Mouse (Mus musculus): ENCODE measurements around the gene Tbc1d24. TPM values are rescaled to one million over a fixed set of nuclear protein-coding genes. Genes with fewer than 3 reads are reported as not detected.
"Not testable (repeated sequence)": the region's sequence is repeated elsewhere in the genome, so short reads cannot be mapped to it uniquely, and the experiment has no call there.

The Tbc1d24 gene
- total and polyA plus RNA-seq, 3 experiments, result 10.3 to 11.3 (median 11.0) TPM

GRCm38 (mm10) chr17:24134062-24134461 lies 71.3 kb downstream of the Tbc1d24 start:
- intact Hi-C loops (cut with DNase I), result no loop called here
- Histone ChIP-seq H3K4me1 (ENCODE audit: control insufficient read depth, insufficient read depth, low read length) (peaks cover 10% of the 10 kb centered on the region), H3K36me3 (ENCODE audit: control insufficient read depth, insufficient read depth, low read length) (no peaks in the 10 kb centered on the region; the same call in 1 of the 2 replicates), H3K27me3 (ENCODE audit: control insufficient read depth, insufficient read depth, low read length) (no peaks in the 10 kb centered on the region), H3K79me2 (replicated peaks; ENCODE audit: control insufficient read depth, insufficient read depth, low read length) (peaks cover 19% of the 10 kb centered on the region), H3K4me3 (no peak overlapping the region), H3K27ac (no peak overlapping the region), H3K9ac (ENCODE audit: low read depth, low read length) (no peak overlapping the region)
- TF ChIP-seq EP300 (IDR thresholded peaks at IDR 0.05; ENCODE audit: insufficient read depth, low read depth, low read length), result no peak
- no peak for TF ChIP-seq CTCF (IDR thresholded peaks at IDR 0.05)
- TF ChIP-seq POLR2A (IDR thresholded peaks at IDR 0.05; ENCODE audit: insufficient read depth, low read depth, low read length), result no peak
- no peak for DNase-seq

GRCm38 (mm10) chr17:24132919-24133318 lies 72.4 kb downstream of the Tbc1d24 start:
- H3K27me3 ChIP-seq (ENCODE audit: control insufficient read depth, insufficient read depth, low read length); H3K9ac ChIP-seq (ENCODE audit: low read depth, low read length); DNase-seq; H3K36me3 ChIP-seq (ENCODE audit: control insufficient read depth, insufficient read depth, low read length); H3K27ac ChIP-seq; intact Hi-C loops (cut with DNase I); H3K4me1 ChIP-seq (ENCODE audit: control insufficient read depth, insufficient read depth, low read length); H3K4me3 ChIP-seq: not testable (repeated sequence)
- WGBS, result 91% methylated on average over 4 of the region's 4 CpGs
- peaks cover 16% of the 10 kb centered on the region for H3K79me2 ChIP-seq (replicated peaks; ENCODE audit: control insufficient read depth, insufficient read depth, low read length)
- TF ChIP-seq CTCF (IDR thresholded peaks at IDR 0.05), result peak; percentile 53

- peaks cover 12% of the 10 kb centered on the region for H3K79me2 ChIP-seq (replicated peaks; ENCODE audit: control insufficient read depth, insufficient read depth, low read length)
- WGBS, result 95% methylated on average over 3 of the region's 3 CpGs
- H3K27ac ChIP-seq, result no peak overlapping the region
- H3K4me1 ChIP-seq (ENCODE audit: control insufficient read depth, insufficient read depth, low read length), result peaks cover 7% of the 10 kb centered on the region
- no peak overlapping the region for H3K4me3 ChIP-seq
- no peaks in the 10 kb centered on the region for H3K27me3 ChIP-seq (ENCODE audit: control insufficient read depth, insufficient read depth, low read length)
- H3K36me3 ChIP-seq (ENCODE audit: control insufficient read depth, insufficient read depth, low read length), result peaks cover 8% of the 10 kb centered on the region
- H3K9ac ChIP-seq (ENCODE audit: low read depth, low read length), result no peak overlapping the region
- intact Hi-C loops (cut with DNase I), result no loop called here
- TF ChIP-seq CTCF (IDR thresholded peaks at IDR 0.05) (no peak), EP300 (IDR thresholded peaks at IDR 0.05; ENCODE audit: insufficient read depth, low read depth, low read length) (no peak), POLR2A (IDR thresholded peaks at IDR 0.05; ENCODE audit: insufficient read depth, low read depth, low read length) (no peak)
- DNase-seq, result no peak
Measured at GRCm38 (mm10) chr17:24131570-24131969, 73.8 kb downstream of the Tbc1d24 start.

- H3K27me3 ChIP-seq (ENCODE audit: control insufficient read depth, insufficient read depth, low read length); DNase-seq; H3K4me3 ChIP-seq; H3K9ac ChIP-seq (ENCODE audit: low read depth, low read length); intact Hi-C loops (cut with DNase I); H3K36me3 ChIP-seq (ENCODE audit: control insufficient read depth, insufficient read depth, low read length); H3K27ac ChIP-seq; H3K4me1 ChIP-seq (ENCODE audit: control insufficient read depth, insufficient read depth, low read length): not testable (repeated sequence)
- H3K79me2 ChIP-seq (replicated peaks; ENCODE audit: control insufficient read depth, insufficient read depth, low read length), result peaks cover 14% of the 10 kb centered on the region
- WGBS, result 90% methylated on average over 4 of the region's 4 CpGs
Measured at GRCm38 (mm10) chr17:24129246-24129645, 76.1 kb downstream of the Tbc1d24 start.

GRCm38 (mm10) chr17:24127592-24127991 lies 77.8 kb downstream of the Tbc1d24 start:
- Histone ChIP-seq H3K4me3 (no peak overlapping the region), H3K4me1 (ENCODE audit: control insufficient read depth, insufficient read depth, low read length) (peaks cover 4% of the 10 kb centered on the region), H3K9ac (ENCODE audit: low read depth, low read length) (no peak overlapping the region), H3K27ac (no peak overlapping the region), H3K27me3 (ENCODE audit: control insufficient read depth, insufficient read depth, low read length) (no peaks in the 10 kb centered on the region), H3K79me2 (replicated peaks; ENCODE audit: control insufficient read depth, insufficient read depth, low read length) (peaks cover 10% of the 10 kb centered on the region), H3K36me3 (ENCODE audit: control insufficient read depth, insufficient read depth, low read length) (peaks cover 10% of the 10 kb centered on the region)
- TF ChIP-seq CTCF (IDR thresholded peaks at IDR 0.05) (no peak), EP300 (IDR thresholded peaks at IDR 0.05; ENCODE audit: insufficient read depth, low read depth, low read length) (no peak), POLR2A (IDR thresholded peaks at IDR 0.05; ENCODE audit: insufficient read depth, low read depth, low read length) (no peak)
- intact Hi-C loops (cut with DNase I), result no loop called here
- WGBS, result 46% methylated on average over 1 of the region's 1 CpGs
- no peak for DNase-seq

- H3K4me1 ChIP-seq (ENCODE audit: control insufficient read depth, insufficient read depth, low read length), result peaks cover 4% of the 10 kb centered on the region
- no peaks in the 10 kb centered on the region for H3K27me3 ChIP-seq (ENCODE audit: control insufficient read depth, insufficient read depth, low read length)
- H3K4me3 ChIP-seq, result no peak overlapping the region
- TF ChIP-seq CTCF (IDR thresholded peaks at IDR 0.05) (no peak), EP300 (IDR thresholded peaks at IDR 0.05; ENCODE audit: insufficient read depth, low read depth, low read length) (no peak), POLR2A (IDR thresholded peaks at IDR 0.05; ENCODE audit: insufficient read depth, low read depth, low read length) (no peak)
- WGBS, result 59% methylated on average over 3 of the region's 3 CpGs
- intact Hi-C loops (cut with DNase I), result no loop called here
- no peak overlapping the region for H3K27ac ChIP-seq
- peaks cover 10% of the 10 kb centered on the region for H3K36me3 ChIP-seq (ENCODE audit: control insufficient read depth, insufficient read depth, low read length)
- H3K9ac ChIP-seq (ENCODE audit: low read depth, low read length), result no peak overlapping the region
- no peak for DNase-seq
- peaks cover 13% of the 10 kb centered on the region for H3K79me2 ChIP-seq (replicated peaks; ENCODE audit: control insufficient read depth, insufficient read depth, low read length)
Measured at GRCm38 (mm10) chr17:24126801-24127200, 78.6 kb downstream of the Tbc1d24 start.

Small RNA genes within 50 kb of the gene (microRNA-seq; reads per million reads assigned to microRNA genes)
- gene Mir5134 (7.3 to 9.3 reads per million in 2 experiments), gene Mir6965 (0.77 to 1.1 reads per million in 2 experiments)

Other genes with a start within 250 kb of the Tbc1d24 start
- gene Prss30, start 225.0 kb downstream of the Tbc1d24 start, total RNA-seq (2021), result not detected
- 0.12 TPM in 2 replicates for gene Prss30, start 225.0 kb downstream of the Tbc1d24 start, polyA plus RNA-seq (2012; rRNA removed)
- not detected for gene Prss22, start 207.5 kb downstream of the Tbc1d24 start, total RNA-seq (2021)
- gene Prss22, start 207.5 kb downstream of the Tbc1d24 start, polyA plus RNA-seq (2012; rRNA removed), result not detected in 2 replicates
- gene Prss27, start 167.4 kb downstream of the Tbc1d24 start, total RNA-seq (2021), result not detected
- gene Prss27, start 167.4 kb downstream of the Tbc1d24 start, polyA plus RNA-seq (2012; rRNA removed), result not detected in 2 replicates
- 1 to 10 TPM; 8.4 to 9.1 TPM for gene Kctd5, start 132.1 kb downstream of the Tbc1d24 start, total RNA-seq (2021)
- 9.8 and 12.8 TPM in 2 replicates for gene Kctd5, start 132.1 kb downstream of the Tbc1d24 start, polyA plus RNA-seq (2012; rRNA removed)
- gene Pdpk1, start 54.6 kb downstream of the Tbc1d24 start, total RNA-seq (2021), result 10 to 100 TPM; 42.5 to 49.1 TPM
- 10.4 and 20.6 TPM in 2 replicates for gene Pdpk1, start 54.6 kb downstream of the Tbc1d24 start, polyA plus RNA-seq (2012; rRNA removed)
- gene Amdhd2, start 41.8 kb downstream of the Tbc1d24 start, total RNA-seq (2021), result 10 to 100 TPM in 1 of 2 experiments, 1 to 10 TPM in 1; 9.0 to 10.2 TPM
- 11.5 and 17.7 TPM in 2 replicates for gene Amdhd2, start 41.8 kb downstream of the Tbc1d24 start, polyA plus RNA-seq (2012; rRNA removed)
- 100 to 1,000 TPM; 219 to 255 TPM for gene Atp6v0c, start 35.9 kb downstream of the Tbc1d24 start, total RNA-seq (2021)
- gene Atp6v0c, start 35.9 kb downstream of the Tbc1d24 start, polyA plus RNA-seq (2012; rRNA removed), result 732 and 788 TPM in 2 replicates
- gene Ntn3, start 4.0 kb upstream of the Tbc1d24 start, total RNA-seq (2021), result 1 to 10 TPM in 1 of 2 experiments, under 1 TPM in 1; 0.97 to 1.0 TPM
- gene Ntn3, start 4.0 kb upstream of the Tbc1d24 start, polyA plus RNA-seq (2012; rRNA removed), result 0.64 and 1.1 TPM in 2 replicates
- gene Tedc2, start 15.3 kb upstream of the Tbc1d24 start, total RNA-seq (2021), result 1 to 10 TPM; 2.0 TPM
- gene Tedc2, start 15.3 kb upstream of the Tbc1d24 start, polyA plus RNA-seq (2012; rRNA removed), result 3.8 and 5.2 TPM in 2 replicates
- gene Ccnf, start 45.9 kb upstream of the Tbc1d24 start, total RNA-seq (2021), result under 1 TPM; 0.57 to 0.59 TPM
- 0.44 and 0.49 TPM in 2 replicates for gene Ccnf, start 45.9 kb upstream of the Tbc1d24 start, polyA plus RNA-seq (2012; rRNA removed)
- gene Abca17, start 145.5 kb upstream of the Tbc1d24 start, total RNA-seq (2021), result not detected
- not detected in 2 replicates for gene Abca17, start 145.5 kb upstream of the Tbc1d24 start, polyA plus RNA-seq (2012; rRNA removed)
- 10 to 100 TPM; 12.1 to 12.6 TPM for gene Abca3, start 146.4 kb upstream of the Tbc1d24 start, total RNA-seq (2021)
- gene Abca3, start 146.4 kb upstream of the Tbc1d24 start, polyA plus RNA-seq (2012; rRNA removed), result 13.4 and 15.7 TPM in 2 replicates
- 10 to 100 TPM; 60.0 to 62.7 TPM for gene Rnps1, start 209.0 kb upstream of the Tbc1d24 start, total RNA-seq (2021)
- gene Rnps1, start 209.0 kb upstream of the Tbc1d24 start, polyA plus RNA-seq (2012; rRNA removed), result 83.0 and 107 TPM in 2 replicates
- gene Eci1, start 221.1 kb upstream of the Tbc1d24 start, total RNA-seq (2021), result 100 to 1,000 TPM; 421 to 487 TPM
- gene Eci1, start 221.1 kb upstream of the Tbc1d24 start, polyA plus RNA-seq (2012; rRNA removed), result 414 and 486 TPM in 2 replicates
- gene Dnase1l2, start 237.5 kb upstream of the Tbc1d24 start, total RNA-seq (2021), result 1 to 10 TPM in 1 of 2 experiments, under 1 TPM in 1; 0.65 to 1.5 TPM
- 5.2 and 7.2 TPM in 2 replicates for gene Dnase1l2, start 237.5 kb upstream of the Tbc1d24 start, polyA plus RNA-seq (2012; rRNA removed)

All from heart, adult 2 months (tissue).